Mouse (Mus musculus) brown adipose tissue, adult 24 weeks (tissue): Measurements from ENCODE around the gene Acp7. TPM values are rescaled to one million over a fixed set of nuclear protein-coding genes. Genes with fewer than 3 reads are reported as not detected.

Source experiments
- H3K27ac ChIP-seq: fragments of 200-500 bp; replicated peaks from 2 replicates; pipeline ENCODE4 v1.5.1; 2012; ENCODE audit warnings: low read depth, mild to moderate bottlenecking, low read length
- H3K4me1 ChIP-seq: fragments of 200-500 bp; 2 replicates; pipeline ENCODE4 v1.6.1; 2012; ENCODE audit warnings: low read length, mixed read lengths; ENCODE audit not compliant: control insufficient read depth, insufficient read depth, insufficient read length
- H3K4me3 ChIP-seq: fragments of 200-500 bp; 2 replicates; pipeline ENCODE4 v1.5.1; 2012; ENCODE audit warnings: low read depth, mild to moderate bottlenecking, low read length, moderate library complexity; ENCODE audit not compliant: insufficient read depth
- polyA plus RNA-seq: library from polyadenylated mRNA; stranded (reverse); fragments of >200 nt; gene quantifications from 2 replicates; pipeline ENCODE4 v1.2.4, GENCODE M21; 2012; ENCODE audit not compliant: missing spikeins, insufficient read depth, insufficient read length

Gene Acp7
- polyA plus RNA-seq, 1 experiment = not detected

DNA sequence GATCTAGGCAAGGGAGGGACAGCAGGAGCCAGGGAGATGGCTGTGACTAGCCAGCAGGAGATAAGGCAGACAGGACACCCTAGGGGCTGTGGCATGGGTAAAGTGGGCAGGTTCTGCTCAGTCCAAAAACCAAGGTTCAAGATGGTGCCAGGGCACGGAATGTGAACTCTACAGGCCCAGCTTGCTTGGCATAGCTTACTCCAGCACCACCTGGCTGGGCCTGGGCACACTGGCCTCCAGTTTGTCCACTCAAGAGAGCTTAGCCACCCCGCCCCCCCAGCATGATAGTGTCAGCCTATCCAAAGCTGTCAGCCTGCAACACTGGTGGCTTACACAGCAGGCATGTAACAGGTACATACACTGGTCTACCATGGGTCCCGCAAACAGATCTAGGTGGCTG is 57.9 kb downstream of the Acp7 start:
- no peak overlapping the region for H3K27ac ChIP-seq
- H3K4me3 ChIP-seq = no peak overlapping the region
- H3K4me1 ChIP-seq = no peaks in the 10 kb centered on the region; the same call in 1 of the 2 replicates

GRCm38 (mm10) chr7:28572689-28573088 is 58.4 kb downstream of the Acp7 start:
- Histone ChIP-seq H3K27ac (no peak overlapping the region), H3K4me3 (no peak overlapping the region), H3K4me1 (no peaks in the 10 kb centered on the region; the same call in 1 of the 2 replicates)

DNA sequence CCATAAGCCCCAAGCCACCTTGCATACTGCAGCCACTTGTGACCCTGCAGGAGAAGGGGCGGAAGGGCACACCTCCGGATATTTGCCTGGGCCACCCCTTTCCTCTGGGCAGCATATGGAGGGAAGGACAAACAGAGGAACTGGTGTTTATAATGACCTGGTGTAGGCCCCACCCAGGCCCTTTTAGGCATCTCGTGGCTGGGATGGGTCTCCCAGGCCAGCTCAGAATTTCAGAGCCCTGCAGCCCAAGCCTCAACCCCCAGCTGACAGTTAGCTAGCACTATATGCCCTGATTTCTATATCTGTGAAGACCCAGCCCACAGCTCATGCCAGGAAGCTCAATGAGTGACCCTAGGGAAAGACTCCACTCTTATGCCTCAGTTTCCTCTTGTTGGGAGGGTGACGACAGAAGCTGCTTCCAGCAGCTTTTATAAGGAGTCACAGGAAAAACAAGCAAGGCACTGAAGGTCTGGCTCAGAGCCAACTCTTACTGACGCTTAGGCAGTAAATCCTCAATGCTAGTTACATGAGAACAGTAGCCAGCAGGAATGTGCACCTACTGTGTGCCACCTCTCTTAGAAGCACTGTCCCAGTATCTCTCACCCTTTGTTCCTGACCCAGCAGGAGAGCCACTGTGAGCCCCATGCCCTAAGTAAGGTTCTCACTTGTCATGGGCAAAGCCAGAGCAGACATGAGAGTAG is 60.0 kb downstream of the Acp7 start:
- no peak overlapping the region for H3K27ac ChIP-seq
- H3K4me1 ChIP-seq = no peaks in the 10 kb centered on the region; the same call in 1 of the 2 replicates
- H3K4me3 ChIP-seq = no peak overlapping the region

GRCm38 (mm10) chr7:28570291-28570981 is 60.7 kb downstream of the Acp7 start:
- H3K4me1 ChIP-seq = no peaks in the 10 kb centered on the region; the same call in 1 of the 2 replicates
- H3K4me3 ChIP-seq = no peak overlapping the region
- no peak overlapping the region for H3K27ac ChIP-seq

DNA sequence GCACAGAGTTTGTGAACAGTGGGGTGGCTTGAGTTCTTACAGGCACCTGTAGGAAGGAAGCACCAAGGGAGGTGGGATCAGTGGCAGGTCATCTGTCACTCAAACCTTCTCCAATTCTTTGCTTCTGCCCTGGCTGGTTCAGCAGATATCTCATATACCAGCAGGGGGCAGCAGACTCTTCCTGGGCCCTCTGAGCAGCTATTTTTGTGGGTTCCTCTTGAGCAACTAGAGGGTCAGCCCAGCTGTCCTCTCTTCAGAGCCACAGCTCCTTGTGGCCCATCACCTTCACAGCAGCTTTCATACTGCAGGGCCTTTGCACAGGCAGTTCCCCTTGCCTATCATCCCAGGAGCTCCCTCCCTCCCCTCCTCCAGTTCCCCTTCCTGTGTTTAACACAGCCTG is 62.9 kb downstream of the Acp7 start:
- Histone ChIP-seq H3K4me3 (no peak overlapping the region), H3K4me1 (no peaks in the 10 kb centered on the region; the same call in 1 of the 2 replicates), H3K27ac (no peak overlapping the region)

DNA sequence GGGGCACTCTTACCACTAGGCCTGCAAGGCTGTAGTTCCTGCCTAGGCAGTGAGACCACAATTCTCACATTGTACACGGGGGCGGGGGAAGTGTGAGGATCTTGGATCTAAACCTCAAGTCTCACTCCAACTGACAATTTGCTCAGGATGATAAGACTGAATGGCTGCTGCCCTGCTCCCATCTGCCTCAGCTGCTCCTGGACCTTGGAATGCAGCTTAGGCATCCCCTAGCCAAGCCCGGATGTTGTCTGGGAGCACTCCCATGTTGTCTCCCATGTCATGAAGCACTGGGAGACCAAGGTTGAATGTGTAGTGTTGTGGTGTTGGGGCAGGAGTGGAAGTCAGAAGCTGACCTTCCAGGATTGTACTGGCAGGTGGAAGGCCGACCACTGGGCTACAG is 63.6 kb downstream of the Acp7 start:
- Histone ChIP-seq H3K4me1 (no peaks in the 10 kb centered on the region; the same call in 1 of the 2 replicates), H3K4me3 (no peak overlapping the region), H3K27ac (no peak overlapping the region)

- Histone ChIP-seq H3K4me1 (no peaks in the 10 kb centered on the region; the same call in 1 of the 2 replicates), H3K4me3 (no peak overlapping the region), H3K27ac (no peak overlapping the region)
These were observed 65.7 kb downstream of the Acp7 start for GRCm38 (mm10) chr7:28565407-28565806.

DNA sequence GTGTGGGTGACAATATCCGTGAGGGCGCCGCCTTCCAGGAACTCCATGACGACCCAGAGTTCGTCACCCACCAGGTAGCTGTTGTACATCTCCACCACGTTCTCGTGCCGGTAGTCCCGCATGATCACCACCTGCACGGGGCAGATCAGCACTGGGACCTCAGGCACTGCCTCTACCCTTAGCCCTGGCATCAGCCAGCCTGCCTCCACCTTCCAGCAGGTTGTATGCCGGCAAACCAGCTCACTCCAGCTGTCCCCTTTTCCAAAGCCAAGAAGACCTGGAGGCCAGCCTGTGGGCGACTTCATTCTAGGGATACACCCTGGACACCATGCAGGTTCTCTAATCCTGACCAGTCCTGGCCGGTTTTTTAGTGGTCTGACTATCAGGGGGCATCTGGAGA is 68.2 kb downstream of the Acp7 start:
- H3K4me1 ChIP-seq = no peaks in the 10 kb centered on the region
- no peak overlapping the region for H3K4me3 ChIP-seq
- H3K27ac ChIP-seq = no peak overlapping the region

- no peak overlapping the region for H3K4me3 ChIP-seq
- H3K27ac ChIP-seq = no peak overlapping the region
- H3K4me1 ChIP-seq = no peaks in the 10 kb centered on the region
These were observed 68.8 kb downstream of the Acp7 start for GRCm38 (mm10) chr7:28562371-28562770.

DNA sequence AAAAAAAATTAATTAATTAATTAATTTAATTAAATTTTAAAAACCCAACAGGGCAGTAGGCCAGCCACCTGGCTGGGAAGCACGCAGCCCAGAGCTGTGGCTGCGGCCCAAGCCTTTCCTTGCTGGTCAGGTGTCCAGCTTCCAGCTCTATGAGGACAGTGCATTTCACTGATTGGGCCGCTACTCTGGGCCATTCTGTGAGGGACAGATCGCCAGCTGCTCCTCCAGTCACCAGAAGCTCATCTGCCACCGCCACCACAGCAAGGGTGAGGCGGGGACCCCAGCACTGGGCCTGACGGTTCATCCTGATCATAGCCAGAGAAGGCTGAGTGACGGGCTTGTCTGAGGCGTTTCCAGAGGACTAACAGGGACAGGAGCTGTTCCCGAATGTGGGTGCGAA is 69.2 kb downstream of the Acp7 start:
- H3K27ac ChIP-seq = no peak overlapping the region
- H3K4me3 ChIP-seq = no peak overlapping the region
- H3K4me1 ChIP-seq = no peaks in the 10 kb centered on the region

GRCm38 (mm10) chr7:28560856-28561255 is 70.3 kb downstream of the Acp7 start:
- H3K4me3 ChIP-seq = no peak overlapping the region
- no peaks in the 10 kb centered on the region for H3K4me1 ChIP-seq
- no peak overlapping the region for H3K27ac ChIP-seq

GRCm38 (mm10) chr7:28558486-28558885 is 72.6 kb downstream of the Acp7 start:
- Histone ChIP-seq H3K27ac (no peak overlapping the region), H3K4me1 (no peaks in the 10 kb centered on the region), H3K4me3 (no peak overlapping the region)

DNA sequence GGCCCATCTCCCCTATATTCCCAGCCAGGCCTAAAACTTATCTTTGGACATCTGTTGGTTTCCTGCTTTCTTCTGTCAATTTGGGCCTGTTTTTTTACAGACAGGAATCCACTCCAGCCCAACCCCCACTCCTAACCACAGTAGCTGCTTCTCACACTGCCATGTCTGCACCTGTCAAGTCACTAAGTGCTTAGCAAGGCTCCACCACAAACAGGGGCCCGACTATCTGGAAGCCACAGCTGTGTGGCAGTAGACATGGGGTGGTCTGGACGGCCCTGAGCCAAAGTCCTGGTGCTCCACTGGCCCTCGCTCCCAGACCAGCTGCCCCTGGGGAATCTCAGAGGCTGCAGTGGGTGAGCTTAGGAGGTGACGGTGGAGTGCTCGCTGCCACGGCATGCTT is 73.4 kb downstream of the Acp7 start:
- no peak overlapping the region for H3K27ac ChIP-seq
- no peaks in the 10 kb centered on the region for H3K4me1 ChIP-seq
- no peak overlapping the region for H3K4me3 ChIP-seq
